Mouse (Mus musculus): ENCODE measurements around the gene Cd27.

DNA sequence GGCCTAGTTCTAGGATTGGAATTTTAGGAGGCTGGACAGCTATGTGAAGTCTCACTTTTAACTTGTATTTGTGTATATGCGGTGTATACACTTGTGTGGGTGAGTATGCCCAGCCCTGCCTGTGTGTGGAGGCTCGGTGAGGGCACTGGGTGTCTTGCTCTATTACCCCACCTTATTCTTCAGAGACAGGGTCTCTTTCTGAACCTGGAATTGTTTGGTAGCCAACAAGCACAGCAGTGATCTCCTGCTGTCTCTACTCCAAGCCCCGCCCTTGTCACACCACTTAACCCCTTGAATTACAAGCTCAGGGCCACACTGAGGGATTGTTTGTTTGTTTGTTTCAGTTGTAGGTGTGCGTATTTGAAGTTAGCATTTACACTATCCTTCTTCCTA lies 4.8 kb downstream of the Cd27 start:
- TF ChIP-seq TAL1 (IDR thresholded peaks at IDR 0.05; ENCODE audit: low read length) (no peak), GATA1 (IDR thresholded peaks at IDR 0.05; ENCODE audit: low read length) (no peak)

Data from erythroblast, embryonic 14.5 days (primary cell).